Mouse (Mus musculus): ENCODE data around the gene Eif4e3.

DNA sequence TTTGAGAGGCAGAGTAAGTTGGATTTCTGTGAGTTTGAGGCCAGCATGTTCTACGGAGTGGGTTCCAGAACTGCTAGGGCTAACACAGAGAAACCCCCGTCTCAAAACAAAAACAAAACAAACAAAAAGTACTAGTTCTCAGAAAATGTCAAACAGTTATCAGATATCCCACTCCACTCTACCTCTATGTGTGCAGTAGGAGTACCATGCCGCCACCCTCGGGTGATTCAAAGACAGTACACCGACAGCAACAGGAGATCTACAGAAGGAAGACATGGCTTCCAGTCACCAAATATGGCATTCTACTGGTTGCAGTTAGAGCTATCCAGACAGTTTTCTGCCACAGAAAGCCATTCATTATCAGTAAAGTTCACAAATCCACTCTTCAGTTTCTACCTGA is 21.7 kb downstream of the Eif4e3 start:
- TF ChIP-seq CTCF (conservative IDR thresholded peaks at IDR 0.05; ENCODE audit: insufficient read depth, insufficient read length, low read depth, low read length) (no peak), POLR2A (IDR thresholded peaks at IDR 0.05; ENCODE audit: low read depth, low read length) (no peak)

All from kidney, adult 2 months (tissue).